Mouse (Mus musculus) embryonic fibroblast, embryonic 13.5 days (primary cell): ENCODE data around the gene Plac8.

Experiments used
- CTCF ChIP-seq: IDR thresholded peaks from 2 replicates; pipeline ENCODE4 v1.5.1; 2011; ENCODE audit warnings: mild to moderate bottlenecking, control low read depth, low read length, moderate library complexity, borderline replicate concordance; ENCODE audit not compliant: insufficient read depth
- POLR2A ChIP-seq: IDR thresholded peaks from 2 replicates; pipeline ENCODE4 v1.6.1; 2011; ENCODE audit warnings: low read depth, mild to moderate bottlenecking, control low read depth, low read length, moderate library complexity

DNA sequence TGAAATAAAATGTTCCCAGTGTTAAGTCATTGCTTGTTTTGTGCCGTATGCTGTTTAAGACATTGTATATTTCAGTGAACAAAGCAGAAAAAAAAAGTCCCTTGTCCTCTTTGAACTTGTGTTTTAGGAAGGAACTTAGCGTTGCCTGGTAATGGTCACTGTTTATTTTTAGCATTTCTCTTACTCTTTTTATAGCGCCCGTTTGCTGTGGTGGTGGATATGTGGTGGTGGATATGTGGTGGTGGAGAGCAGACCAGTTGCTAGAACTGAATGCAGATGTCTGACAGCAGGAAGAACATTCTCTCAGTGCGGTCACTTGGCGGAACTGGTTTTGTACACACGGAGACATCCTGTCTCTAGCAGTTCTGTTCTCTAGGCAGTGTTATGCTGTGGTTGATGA, 45.9 kb downstream of the Plac8 start:
- no peak for TF ChIP-seq CTCF
- no peak for TF ChIP-seq POLR2A
